Mouse (Mus musculus) lung, embryonic 16.5 days (tissue): ENCODE measurements around the gene Slc17a5. TPM values are rescaled to one million over a fixed set of nuclear protein-coding genes. Genes with fewer than 3 reads are reported as not detected.

Source experiments
- ATAC-seq: fragments of 200-750 bp; cut with Nextera tagmentation; 2 replicates; pipeline ENCODE4 v1.8.0; 2017; ENCODE audit warnings: low read depth, mild to moderate bottlenecking, moderate library complexity
- H3K27ac ChIP-seq: fragments of 300-500 bp; sonication (generic); 2 replicates; pipeline ENCODE4 v1.5.1; 2014; ENCODE audit warnings: mild to moderate bottlenecking, control low read depth, low read length
- H3K27me3 ChIP-seq: fragments of 300-500 bp; sonication (generic); 2 replicates; pipeline ENCODE4 v1.6.1; 2014; ENCODE audit warnings: low read depth, low read length, mixed read lengths; ENCODE audit not compliant: control insufficient read depth, insufficient read depth
- H3K36me3 ChIP-seq: fragments of 300-500 bp; sonication (generic); 2 replicates; pipeline ENCODE4 v1.6.1; 2014; ENCODE audit warnings: low read length; ENCODE audit not compliant: control insufficient read depth, insufficient read depth
- H3K4me1 ChIP-seq: fragments of 300-500 bp; sonication (generic); replicated peaks from 2 replicates; pipeline ENCODE4 v1.6.1; 2014; ENCODE audit warnings: low read length, mixed read lengths; ENCODE audit not compliant: control insufficient read depth, insufficient read depth
- H3K4me2 ChIP-seq: fragments of 300-500 bp; sonication (generic); 2 replicates; pipeline ENCODE4 v1.6.1; 2014; ENCODE audit warnings: low read depth, low read length, control low read depth
- H3K4me3 ChIP-seq: fragments of 300-500 bp; sonication (generic); 2 replicates; pipeline ENCODE4 v1.5.1; 2014; ENCODE audit warnings: mild to moderate bottlenecking, low read length, control low read depth
- H3K9ac ChIP-seq: fragments of 300-500 bp; sonication (generic); 2 replicates; pipeline ENCODE4 v1.6.1; 2014; ENCODE audit warnings: low read length, control low read depth
- H3K9me3 ChIP-seq: fragments of 300-500 bp; sonication (generic); 2 replicates; pipeline ENCODE4 v1.6.1; 2016; ENCODE audit warnings: low read length; ENCODE audit not compliant: control insufficient read depth
- WGBS: fragments of 180-500 bp; shearing (Covaris S2); extraction: QIAGEN DNeasy Blood & Tissue Kit; methylation state at CpG from one replicate; pipeline ENCODE4 v1.1.7; 2014; 5-methylcytosine and 5-hydroxymethylcytosine counted together
- polyA plus RNA-seq: library from polyadenylated mRNA; unstranded; fragments of >200 nt; fragmentation: Nextera tagmentation; extraction: Ambion mirVana; gene quantifications from 2 replicates; pipeline ENCODE4 v1.2.1, GENCODE M21; 2015

The Slc17a5 gene
- polyA plus RNA-seq, 1 experiment from 2014 or later, result 16.2 TPM

DNA sequence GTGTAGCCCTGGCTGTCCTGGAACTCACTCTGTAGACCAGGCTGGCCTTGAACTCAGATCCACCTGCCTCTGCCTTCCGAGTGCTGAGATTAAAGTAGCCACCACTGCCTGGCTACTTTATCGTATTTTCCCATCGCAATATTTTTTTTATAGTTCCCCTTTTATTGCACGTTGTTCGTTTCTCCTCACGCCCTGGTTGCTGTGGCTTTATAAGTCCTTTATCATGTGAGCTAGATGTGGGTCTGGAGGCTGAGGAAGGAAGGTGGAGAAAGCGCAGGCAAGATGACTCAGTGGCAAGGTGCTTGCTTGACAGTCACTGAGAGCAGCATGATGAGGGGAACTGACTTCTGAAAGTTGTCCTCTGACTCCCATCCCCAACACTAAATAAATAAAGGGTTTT, 9.0 kb downstream of the Slc17a5 start:
- 85% methylated on average over 7 of the region's 7 CpGs for WGBS
- Histone ChIP-seq H3K27me3 (no peaks in the 10 kb centered on the region), H3K4me1 (peaks cover 6% of the 10 kb centered on the region; the same call in 1 of the 2 replicates), H3K27ac (no peak overlapping the region), H3K4me2 (no peak overlapping the region), H3K9me3 (no peaks in the 10 kb centered on the region), H3K4me3 (no peak overlapping the region), H3K9ac (no peak overlapping the region), H3K36me3 (peaks cover 11% of the 10 kb centered on the region)
- ATAC-seq, result no peak

DNA sequence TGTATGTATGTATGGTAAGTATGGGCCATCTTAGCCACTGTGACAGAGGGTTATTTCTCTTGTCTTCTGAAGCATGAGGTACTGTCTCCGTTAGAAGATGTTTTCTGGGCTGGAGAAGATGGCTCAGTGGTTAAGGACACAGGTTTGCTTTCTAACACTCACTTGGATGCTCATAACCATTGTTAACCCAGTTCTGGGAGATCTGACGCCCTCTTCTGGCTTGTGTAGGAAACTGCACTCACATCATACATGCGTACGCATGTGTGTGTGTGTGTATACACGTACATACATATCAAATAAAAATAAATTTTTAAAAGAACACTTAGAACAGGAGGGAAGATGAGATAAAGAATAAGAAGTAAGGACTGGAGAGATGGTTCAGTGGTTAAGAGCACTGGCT, 11.4 kb downstream of the Slc17a5 start:
- no peak for ATAC-seq
- H3K4me1 ChIP-seq, result peaks cover 6% of the 10 kb centered on the region; the same call in 1 of the 2 replicates
- no peak overlapping the region for H3K4me3 ChIP-seq
- WGBS, result 87% methylated on average over 5 of the region's 5 CpGs
- no peaks in the 10 kb centered on the region for H3K27me3 ChIP-seq
- no peak overlapping the region for H3K27ac ChIP-seq
- H3K9ac ChIP-seq, result no peak overlapping the region
- no peaks in the 10 kb centered on the region for H3K9me3 ChIP-seq
- no peak overlapping the region for H3K4me2 ChIP-seq
- peaks cover 11% of the 10 kb centered on the region for H3K36me3 ChIP-seq

DNA sequence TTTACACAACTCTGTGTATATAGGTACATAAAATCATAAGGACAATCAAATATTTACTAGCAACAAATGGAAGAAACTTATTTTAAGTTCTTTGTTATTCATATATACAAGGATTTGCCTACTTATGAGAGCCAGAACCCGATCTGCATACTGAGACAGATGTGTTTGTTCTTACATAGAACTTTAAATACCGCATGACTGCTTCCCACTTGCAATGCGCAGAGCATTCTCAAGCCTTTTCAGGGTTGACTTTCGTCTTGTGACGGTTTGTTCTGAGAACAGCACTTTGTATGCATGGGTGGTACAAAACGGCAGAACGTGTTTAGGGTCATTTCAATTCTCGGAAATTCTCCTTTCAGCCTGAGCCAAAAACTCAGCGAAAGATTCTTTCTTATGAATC, 17.9 kb downstream of the Slc17a5 start:
- no peak for ATAC-seq
- peaks cover 11% of the 10 kb centered on the region for H3K36me3 ChIP-seq
- WGBS, result 90% methylated on average over 9 of the region's 9 CpGs
- H3K4me1 ChIP-seq, result no peaks in the 10 kb centered on the region
- H3K4me3 ChIP-seq, result no peak overlapping the region
- H3K9me3 ChIP-seq, result no peaks in the 10 kb centered on the region
- H3K9ac ChIP-seq, result no peak overlapping the region
- H3K27ac ChIP-seq, result no peak overlapping the region
- no peak overlapping the region for H3K4me2 ChIP-seq
- no peaks in the 10 kb centered on the region for H3K27me3 ChIP-seq

DNA sequence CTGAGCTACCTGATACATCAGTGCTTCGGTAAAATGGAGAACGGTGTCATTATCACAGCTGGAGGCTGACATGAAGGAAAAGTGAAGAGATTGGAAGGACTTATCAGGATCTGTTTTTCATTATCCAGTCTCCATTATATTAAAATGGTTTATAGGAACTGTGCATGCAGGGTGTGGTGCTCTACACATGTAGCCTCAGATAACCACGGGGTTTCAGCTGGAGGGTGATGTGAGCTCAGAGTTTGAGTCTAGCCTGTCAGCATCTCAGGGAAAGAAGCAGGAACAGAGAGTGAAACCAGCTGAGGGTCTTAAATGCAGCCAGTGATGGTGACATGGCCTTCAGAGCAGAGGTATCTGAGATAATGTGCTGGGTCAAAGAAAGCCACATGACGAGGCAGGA, 28.4 kb downstream of the Slc17a5 start:
- no peaks in the 10 kb centered on the region for H3K36me3 ChIP-seq
- no peak for ATAC-seq
- no peak overlapping the region for H3K9ac ChIP-seq
- no peaks in the 10 kb centered on the region for H3K9me3 ChIP-seq
- no peak overlapping the region for H3K4me2 ChIP-seq
- no peak overlapping the region for H3K27ac ChIP-seq
- no peaks in the 10 kb centered on the region for H3K27me3 ChIP-seq
- H3K4me1 ChIP-seq, result no peaks in the 10 kb centered on the region
- 86% methylated on average over 4 of the region's 4 CpGs for WGBS
- no peak overlapping the region for H3K4me3 ChIP-seq

DNA sequence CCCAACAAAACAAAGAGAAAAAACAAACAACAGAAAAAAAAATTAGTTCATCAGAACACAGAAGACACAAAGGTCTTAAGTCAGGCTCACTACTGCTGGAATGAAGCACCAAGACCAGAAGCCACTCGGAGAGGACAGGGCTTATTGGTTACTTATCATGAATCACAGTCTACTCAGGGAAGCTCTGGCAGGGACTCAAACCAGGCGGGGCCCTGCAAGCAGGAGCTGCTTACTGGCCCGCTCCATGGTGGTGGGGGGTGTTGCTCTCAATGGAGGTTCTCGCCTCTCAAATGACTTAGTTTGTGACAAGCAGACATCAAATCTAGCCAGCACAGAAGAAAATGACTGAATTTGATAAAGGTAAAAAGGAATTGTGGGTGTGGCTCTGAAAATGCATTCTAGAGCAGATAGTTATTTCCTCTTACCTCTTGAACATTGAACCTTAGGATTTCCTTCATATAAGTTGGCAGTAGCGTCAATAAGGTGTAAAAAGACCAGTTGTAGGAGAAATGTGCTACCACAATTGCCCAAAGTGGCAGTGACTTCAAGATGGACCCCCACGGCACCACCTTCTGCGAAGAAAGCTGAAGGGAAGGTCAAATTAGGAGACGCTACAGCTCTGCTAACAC, 29.1 kb downstream of the Slc17a5 start:
- Histone ChIP-seq H3K36me3 (no peaks in the 10 kb centered on the region), H3K9me3 (no peaks in the 10 kb centered on the region), H3K27me3 (no peaks in the 10 kb centered on the region), H3K4me1 (no peaks in the 10 kb centered on the region), H3K4me2 (no peak overlapping the region), H3K9ac (no peak overlapping the region), H3K27ac (no peak overlapping the region), H3K4me3 (no peak overlapping the region)
- 70% methylated on average over 8 of the region's 8 CpGs for WGBS
- no peak for ATAC-seq

DNA sequence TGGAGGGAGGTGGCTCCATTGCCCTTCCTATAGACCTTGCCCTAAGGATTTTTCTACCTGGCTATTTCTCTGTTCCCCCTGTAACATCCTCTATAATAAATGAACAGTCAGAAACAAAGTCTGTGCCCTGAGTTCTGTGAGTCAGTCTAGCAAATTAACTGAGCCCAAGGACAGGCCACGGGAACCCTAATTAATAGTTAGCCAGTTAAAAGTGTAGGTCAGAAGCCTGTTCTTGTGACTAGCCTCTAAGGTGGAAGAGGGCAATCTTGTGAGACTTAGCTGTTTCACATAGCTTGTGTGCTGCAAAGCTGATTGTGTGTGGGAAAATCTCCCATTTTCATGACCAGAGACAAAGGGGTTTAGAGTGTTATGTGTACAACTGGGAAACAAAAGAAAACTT, 30.8 kb downstream of the Slc17a5 start:
- Histone ChIP-seq H3K4me3 (no peak overlapping the region), H3K4me1 (no peaks in the 10 kb centered on the region), H3K9me3 (no peaks in the 10 kb centered on the region), H3K9ac (no peak overlapping the region), H3K36me3 (no peaks in the 10 kb centered on the region), H3K27ac (no peak overlapping the region), H3K27me3 (no peaks in the 10 kb centered on the region), H3K4me2 (no peak overlapping the region)
- 85% methylated on average over 1 of the region's 1 CpGs for WGBS
- ATAC-seq, result no peak

DNA sequence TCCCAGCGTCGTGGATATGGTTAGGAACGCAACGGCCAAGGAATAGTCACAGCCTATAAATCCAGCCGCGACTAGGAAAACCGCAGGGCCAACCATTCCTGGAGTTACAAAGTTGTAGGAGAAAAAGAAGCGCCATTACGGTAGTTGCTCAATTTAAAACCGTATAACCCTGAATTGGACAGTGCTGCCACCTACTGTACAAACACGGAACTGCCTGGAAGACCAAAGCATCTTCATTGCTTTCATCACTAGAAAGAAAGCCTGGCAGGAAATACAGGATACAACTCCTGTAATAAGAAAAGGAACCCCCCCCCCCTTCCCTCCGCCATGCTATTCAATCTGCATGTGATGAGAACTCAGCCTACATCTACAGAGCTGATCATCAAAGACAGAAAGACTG, 34.9 kb downstream of the Slc17a5 start:
- Histone ChIP-seq H3K27ac (0 out of 2 replicates have a peak overlapping the region, but pooled peaks have one; percentile 7), H3K9ac (no peak overlapping the region), H3K27me3 (no peaks in the 10 kb centered on the region), H3K4me2 (no peak overlapping the region), H3K36me3 (no peaks in the 10 kb centered on the region), H3K9me3 (no peaks in the 10 kb centered on the region), H3K4me1 (no peaks in the 10 kb centered on the region), H3K4me3 (no peak overlapping the region)
- WGBS, result 36% methylated on average over 12 of the region's 12 CpGs
- 0 out of 2 replicates have a peak, but pooled peaks have one; percentile 34 for ATAC-seq

DNA sequence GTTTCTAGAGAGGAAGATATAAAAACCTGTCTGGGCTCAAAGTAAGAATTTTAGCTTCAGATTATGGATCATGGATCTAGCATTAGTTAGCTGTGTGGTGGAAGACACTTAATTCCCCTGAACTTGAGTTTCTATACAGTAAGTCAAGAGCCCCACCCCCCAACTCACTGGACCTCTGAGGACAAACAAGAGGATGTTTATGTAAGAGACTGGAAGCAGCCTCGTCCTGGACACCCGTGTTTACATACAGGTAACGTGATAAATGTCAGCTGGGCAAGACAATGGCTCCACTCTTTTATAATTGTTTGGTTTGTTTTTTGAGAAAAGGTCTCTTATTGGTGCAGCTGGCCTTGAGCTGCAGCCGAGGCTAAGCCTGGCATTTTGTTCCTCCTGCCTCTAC, 36.1 kb downstream of the Slc17a5 start:
- Histone ChIP-seq H3K27me3 (no peaks in the 10 kb centered on the region), H3K9me3 (no peaks in the 10 kb centered on the region), H3K4me2 (no peak overlapping the region), H3K9ac (no peak overlapping the region), H3K27ac (no peak overlapping the region), H3K36me3 (no peaks in the 10 kb centered on the region), H3K4me1 (peaks cover 4% of the 10 kb centered on the region; the same call in 1 of the 2 replicates), H3K4me3 (no peak overlapping the region)
- WGBS, result 31% methylated on average over 4 of the region's 4 CpGs
- peak; percentile 71 for ATAC-seq

DNA sequence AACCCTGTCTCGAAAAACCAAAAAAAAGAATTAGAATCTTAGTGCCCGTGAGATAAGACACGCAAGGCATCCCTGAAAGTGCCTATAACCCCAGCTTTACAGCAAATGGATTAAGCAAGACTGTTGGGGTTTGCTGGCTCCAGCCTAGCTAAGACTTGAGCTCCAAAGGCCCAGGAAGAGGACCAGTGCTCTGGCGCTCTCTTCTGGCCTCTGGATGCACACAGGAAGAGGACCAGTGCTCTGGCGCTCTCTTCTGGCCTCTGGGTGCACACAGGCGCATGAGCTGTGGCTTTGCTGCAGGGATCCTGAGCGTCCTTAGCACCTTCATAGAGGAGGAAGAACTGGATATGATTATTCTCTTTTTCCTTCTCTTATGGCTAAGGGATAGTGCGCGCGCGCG, 40.1 kb downstream of the Slc17a5 start:
- Histone ChIP-seq H3K36me3 (no peaks in the 10 kb centered on the region), H3K27me3 (no peaks in the 10 kb centered on the region), H3K9me3 (no peaks in the 10 kb centered on the region), H3K4me2 (no peak overlapping the region), H3K9ac (no peak overlapping the region), H3K27ac (no peak overlapping the region), H3K4me1 (peaks cover 4% of the 10 kb centered on the region; the same call in 1 of the 2 replicates), H3K4me3 (no peak overlapping the region)
- no peak for ATAC-seq
- WGBS, result 84% methylated on average over 12 of the region's 12 CpGs

DNA sequence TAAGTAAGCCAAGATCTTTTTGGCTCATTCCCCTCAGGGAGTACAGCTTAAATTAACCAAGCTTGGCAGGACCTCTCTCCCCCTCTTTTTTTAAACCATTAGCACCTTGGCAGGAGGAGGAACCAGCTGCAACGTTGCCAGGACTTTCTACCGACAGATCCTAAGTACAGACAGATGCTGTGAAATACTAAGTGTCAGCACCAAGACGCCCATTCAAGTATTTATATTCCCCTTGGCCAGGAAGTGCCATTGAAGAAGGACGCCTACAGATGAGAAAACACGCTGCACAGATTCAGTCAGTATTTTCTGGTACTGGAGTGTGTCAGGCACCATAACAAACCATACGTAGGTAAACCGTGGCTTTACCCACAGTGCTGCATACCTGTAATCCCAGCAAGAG, 40.9 kb downstream of the Slc17a5 start:
- 47% methylated on average over 7 of the region's 7 CpGs for WGBS

More for the DNA sequence above, 40.9 kb downstream of the Slc17a5 start:
- no peaks in the 10 kb centered on the region for H3K27me3 ChIP-seq
- H3K4me2 ChIP-seq, result no peak overlapping the region
- no peak overlapping the region for H3K27ac ChIP-seq
- H3K9ac ChIP-seq, result no peak overlapping the region
- H3K4me3 ChIP-seq, result no peak overlapping the region
- H3K4me1 ChIP-seq, result peaks cover 4% of the 10 kb centered on the region; the same call in 1 of the 2 replicates
- no peaks in the 10 kb centered on the region for H3K9me3 ChIP-seq
- no peaks in the 10 kb centered on the region for H3K36me3 ChIP-seq
- no peak for ATAC-seq
